Mouse (Mus musculus): ENCODE measurements at regions not wholly inside any gene's neighbourhood (a gene's known extent, or its start where the extent isn't known, plus 50 kb on each side); places are given as distances from the start of the nearest gene placed in this dataset.

DNA sequence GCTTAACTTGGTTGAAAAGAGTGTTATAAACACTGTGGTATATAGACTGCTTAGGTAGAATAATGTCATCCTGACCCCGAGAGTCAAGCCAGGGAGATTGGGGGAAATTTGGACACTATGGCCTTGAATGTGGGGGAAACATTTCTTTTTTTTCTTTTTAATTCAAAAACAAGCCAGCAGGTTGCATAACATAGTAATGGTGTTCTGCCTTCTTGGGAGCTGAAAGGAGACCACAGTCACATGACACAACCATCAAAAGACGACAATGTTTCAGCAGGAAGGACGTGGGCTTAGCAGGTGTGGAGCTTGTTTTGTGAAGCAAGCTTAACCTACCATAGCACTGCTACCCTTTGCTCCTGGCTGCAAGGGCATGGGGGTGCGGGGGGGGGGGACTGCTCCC, 306.3 kb upstream of the Klf3 start:
- DNase-seq (ENCODE audit: low spot score in 2 of 2), result no peak

DNA sequence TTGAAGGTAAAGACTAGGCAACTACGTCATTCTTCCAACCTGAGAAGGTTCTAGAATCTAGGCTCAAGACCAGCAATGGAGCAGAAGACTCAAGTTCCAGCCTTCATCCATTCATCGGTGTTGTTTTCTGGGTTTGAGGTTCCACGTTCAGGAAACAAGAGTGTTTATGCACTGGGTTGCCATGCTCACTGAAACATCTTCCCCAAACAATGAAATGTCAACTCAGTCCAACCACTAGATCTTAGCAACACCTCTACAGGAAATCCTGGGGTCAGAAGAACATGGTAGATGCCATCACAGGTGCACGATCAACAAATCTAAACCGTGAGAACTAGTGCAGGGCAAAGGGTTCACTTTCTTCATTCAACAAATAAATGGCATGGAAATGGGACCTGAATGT, 304.8 kb upstream of the Klf3 start:
- DNase-seq (ENCODE audit: low spot score in 2 of 2), result no peak

DNA sequence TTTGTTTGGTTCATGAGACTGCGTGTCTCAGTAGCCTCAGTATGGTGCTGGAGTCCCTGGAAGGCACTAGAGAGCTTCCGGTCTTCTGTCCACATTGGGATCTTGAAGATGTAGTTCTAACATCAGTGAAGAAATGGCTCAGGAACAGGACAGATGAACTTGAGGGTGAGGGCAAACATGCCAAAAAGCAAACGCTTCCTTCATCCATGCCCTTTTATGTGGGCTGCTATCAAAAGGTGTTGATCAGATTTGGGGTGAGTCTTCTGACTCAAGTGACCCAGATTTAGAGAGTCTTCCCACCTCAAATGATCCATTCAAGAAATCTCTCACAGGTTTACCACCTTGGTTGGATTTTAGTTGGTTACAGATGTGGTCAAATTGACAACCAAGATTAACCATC, 304.1 kb upstream of the Klf3 start:
- DNase-seq (ENCODE audit: low spot score in 2 of 2), result no peak

DNA sequence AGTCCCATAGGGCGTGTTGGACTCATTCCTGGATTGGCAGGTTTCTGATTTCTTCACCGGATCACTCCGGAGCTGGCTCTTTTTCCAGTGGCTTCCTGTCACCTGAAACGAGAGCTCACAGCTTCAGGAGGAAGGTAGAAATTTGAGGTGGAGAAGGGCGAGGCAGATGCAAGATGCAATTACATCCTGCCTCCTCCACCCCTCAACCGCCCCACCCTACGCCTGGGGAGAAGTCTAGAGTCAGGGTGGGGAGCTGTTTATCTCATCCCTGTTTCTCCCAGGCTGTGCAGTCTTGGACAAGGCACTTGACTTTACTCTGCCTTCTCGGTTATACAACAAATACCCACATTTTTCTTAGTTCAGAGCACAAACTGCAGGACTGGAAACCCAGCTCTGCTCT, 302.8 kb upstream of the Klf3 start:
- no peak for DNase-seq (ENCODE audit: low spot score in 2 of 2)

DNA sequence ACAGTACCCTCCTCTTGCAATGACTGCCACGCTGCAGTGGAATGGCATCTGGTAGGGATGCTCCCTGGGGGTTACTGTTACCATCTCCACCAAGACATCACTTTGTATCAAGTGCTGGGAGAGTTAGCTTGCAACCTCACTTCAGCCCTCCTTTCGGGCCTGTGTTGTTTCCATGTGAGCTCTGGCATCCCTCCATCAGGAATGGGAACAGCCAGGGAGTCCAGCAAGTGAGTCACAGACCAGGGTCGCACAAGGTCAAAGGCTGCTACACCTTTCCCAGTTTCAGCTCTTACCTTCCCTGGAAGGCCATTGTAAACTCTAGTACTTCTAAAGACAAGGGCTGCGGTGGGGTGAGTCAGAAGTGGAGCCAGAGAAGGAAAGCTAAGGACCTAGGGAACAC, 302.3 kb upstream of the Klf3 start:
- peak in 1 of 2 experiments; percentile 31 for DNase-seq (ENCODE audit: low spot score in 2 of 2)

DNA sequence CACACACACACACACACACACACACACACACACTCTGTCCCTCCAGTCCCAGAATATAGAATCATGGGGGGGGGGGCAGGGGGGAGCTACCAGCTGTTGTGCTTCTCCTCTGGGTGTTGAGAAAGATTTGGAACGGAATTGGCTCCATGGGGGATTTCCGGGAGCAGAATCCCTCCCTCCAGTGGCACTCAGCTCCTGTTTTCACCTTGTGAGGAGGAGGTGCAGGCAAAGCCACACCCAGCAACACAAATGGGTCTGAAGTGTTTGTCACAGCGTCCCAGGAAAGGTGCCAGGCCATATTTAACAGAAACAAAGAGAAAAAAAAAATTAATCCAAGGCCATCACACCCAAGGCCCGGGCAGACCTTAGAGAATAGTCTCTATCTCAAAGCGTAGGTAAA, 301.4 kb upstream of the Klf3 start:
- DNase-seq (ENCODE audit: low spot score in 2 of 2), result no peak

DNA sequence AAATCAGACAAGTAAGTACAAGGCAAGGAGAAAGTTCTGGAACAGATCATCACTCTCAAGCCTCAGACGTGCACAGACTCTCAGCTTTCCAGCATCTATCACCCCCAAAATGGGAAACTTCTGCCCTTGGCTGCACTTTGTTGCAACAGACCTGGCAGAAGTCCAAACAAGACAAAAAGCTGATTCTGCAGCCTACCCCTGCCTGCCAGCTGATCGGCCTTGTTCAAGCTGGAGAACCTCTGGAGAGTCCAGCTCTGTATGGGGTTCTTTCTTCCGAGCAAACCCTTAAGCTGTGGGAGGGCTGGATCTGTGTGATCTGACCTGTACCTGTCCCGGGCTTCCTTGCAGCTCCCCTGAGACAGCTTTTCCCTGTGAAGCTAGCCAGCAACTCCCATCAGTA, 299.7 kb upstream of the Klf3 start:
- peak in 1 of 2 experiments; percentile 34 for DNase-seq (ENCODE audit: low spot score in 2 of 2)

DNA sequence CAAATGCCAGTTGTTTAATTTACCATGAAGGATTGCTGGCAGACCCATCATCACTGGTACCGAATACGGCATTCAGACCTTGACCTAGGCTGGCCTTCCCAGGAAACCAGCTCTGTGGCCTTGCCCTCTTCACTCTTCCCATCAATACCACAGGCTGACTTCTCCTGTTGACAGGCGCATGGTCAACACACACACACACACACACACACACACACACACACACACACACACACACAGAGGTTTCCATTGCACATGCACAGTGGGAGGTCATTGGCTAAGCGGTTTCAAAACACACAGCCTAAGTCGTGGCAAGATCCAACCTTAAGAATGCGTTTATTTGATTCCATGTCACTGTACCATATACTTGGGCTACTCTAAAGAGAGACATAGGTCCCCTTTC, 298.7 kb upstream of the Klf3 start:
- no peak for DNase-seq (ENCODE audit: low spot score in 2 of 2)

DNA sequence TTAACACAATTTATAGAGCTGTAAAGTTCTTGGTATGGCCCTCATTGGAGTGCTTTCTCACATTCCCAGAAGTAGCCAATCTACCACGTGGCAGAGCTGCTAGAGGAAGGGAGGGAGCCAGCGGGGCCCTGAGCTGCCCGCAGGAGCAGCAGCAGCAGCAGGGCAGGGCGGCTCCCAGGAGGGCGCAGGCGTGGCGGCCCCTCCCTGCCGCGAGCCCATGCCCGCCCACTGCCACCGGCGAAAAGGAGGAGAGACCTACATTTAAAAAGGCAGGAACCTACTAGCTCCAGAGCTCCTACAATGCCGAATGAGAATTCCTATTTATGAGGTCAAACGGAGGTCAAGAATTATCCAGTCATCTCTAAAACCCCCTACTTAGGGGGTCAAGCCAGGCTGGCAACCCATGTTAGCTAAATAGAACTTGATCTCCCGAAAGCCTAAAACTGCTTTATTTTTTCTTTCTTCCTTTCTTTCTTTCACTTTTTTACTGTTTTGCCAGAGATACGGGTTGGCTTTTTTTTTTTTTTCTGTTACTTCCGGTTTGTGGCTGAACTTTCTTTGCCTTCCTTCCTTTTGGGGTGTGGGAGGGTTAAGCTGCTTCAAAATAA, 297.9 kb upstream of the Klf3 start:
- DNase-seq (ENCODE audit: low spot score in 2 of 2), result peak; percentile 36 to 61

DNA sequence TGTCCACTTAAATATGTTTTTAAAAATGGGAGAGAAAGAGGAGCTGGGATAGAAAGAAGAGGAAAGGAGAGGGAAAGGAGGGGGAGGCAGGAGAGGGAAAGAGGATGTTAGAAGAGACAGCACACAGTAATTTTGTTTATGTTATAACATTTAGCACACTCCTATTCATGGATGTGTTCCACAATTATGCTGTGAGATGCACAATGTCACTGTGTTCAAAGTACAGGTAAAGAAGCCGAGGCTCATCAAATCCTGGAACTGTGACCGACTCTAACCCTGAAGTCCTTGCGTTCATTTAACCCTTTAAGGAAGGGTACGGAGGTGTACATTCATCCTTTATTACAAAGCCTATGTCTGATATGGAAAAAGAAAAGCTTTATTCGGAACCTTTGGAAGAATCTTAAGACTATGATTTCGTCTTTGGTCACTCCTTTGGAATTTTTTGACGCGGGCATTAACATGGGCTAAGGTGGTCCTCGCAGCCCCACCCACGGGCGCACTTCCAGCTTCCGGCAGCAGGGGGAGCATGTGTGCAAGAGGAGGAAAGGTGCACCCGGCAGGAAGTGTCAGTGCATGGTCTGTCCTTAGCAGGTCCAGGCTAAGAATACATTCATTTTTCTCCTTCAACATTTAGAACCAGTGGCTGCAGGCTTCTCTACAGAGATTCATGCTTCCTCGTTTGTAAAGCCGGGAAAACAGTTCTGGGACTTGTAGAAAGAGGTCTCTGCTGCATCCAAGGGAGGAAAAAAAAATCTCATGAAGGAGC, 297.2 kb upstream of the Klf3 start:
- DNase-seq (ENCODE audit: low spot score in 2 of 2), result peak; percentile 86

DNA sequence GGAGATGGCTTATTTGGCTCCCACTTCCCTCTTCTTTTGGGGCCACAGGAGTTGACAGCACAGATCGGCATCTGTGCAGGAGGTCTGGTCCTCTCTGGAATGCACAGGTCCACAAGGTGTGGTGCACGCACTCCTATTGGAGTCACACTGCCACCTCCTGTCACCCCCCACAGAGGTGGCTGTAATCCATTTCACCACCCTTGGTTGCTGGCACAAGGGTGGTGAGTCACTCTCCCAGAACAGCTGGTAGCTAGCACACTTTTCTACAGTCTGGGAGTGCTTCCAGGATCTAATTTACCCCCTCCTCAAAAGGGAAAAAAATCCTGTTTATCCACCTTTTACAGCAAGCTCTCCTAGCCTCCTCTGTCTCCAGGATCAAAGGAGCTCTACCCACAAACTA, 294.6 kb upstream of the Klf3 start:
- DNase-seq (ENCODE audit: low spot score in 2 of 2), result no peak

DNA sequence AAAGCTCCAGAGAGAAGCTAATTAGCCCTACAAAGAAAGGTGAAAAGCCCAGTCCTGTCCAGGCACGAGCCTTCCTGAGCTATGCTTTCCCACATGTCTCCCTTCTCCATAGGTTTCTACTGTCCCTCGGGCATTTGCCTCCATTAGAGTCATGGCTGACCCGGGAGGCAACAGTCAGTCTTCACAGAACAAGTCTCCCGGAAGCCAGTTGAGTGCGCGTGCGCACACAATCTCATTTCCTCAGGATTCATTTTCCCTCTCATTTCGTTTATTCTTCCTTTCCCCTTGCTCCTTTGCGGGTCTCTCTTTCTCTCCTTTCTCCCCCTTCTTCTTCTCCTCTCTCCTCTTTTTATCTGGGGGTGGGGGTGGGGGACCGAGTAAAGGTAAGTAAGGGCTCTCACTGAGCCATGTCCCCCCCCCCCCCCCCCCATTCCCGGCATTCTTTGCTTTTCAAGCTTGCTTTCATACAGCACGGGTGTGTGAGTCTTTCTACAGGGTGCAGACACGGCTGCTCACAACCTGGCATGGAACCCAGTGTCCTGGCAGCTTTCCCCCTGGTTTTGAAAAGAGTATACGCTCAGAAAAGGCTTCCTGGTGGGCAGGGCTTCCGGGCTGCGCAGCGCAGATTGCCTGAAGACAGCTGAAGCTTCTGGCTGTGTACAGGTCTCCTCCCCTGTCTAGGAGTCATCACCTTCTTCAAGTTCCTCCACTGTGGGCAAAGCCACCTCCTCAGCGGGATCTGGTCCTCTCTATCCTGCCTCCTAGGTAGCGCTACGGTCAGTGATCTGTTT, 289.8 kb upstream of the Klf3 start:
- DNase-seq (ENCODE audit: low spot score in 2 of 2), result peak in 1 of 2 experiments; percentile 26

DNA sequence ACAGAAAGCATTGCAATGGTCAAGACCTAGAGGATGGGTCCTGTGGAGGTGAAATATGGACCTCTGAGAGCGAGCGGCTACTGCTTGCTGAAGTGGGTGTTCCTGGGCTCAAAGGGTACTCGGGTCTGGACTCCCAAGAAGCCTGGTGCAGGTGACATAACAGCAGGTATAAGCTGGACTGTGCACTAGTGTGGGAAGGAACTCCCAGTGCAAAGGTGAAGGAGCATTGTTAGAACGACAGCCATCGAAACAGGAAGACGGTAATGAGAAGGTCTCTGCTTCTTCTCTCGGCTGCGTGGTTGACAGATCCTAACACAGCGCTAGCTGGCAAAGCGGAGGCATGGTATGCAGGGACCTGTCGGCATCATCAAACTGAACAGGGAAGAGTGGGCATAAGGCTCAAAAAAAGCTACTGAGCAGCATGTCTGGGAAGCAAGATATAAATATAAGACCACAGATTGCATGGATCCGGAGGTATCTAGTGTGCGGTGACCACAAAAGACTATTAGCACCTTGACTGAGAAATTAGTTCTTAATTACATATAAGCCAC, 287.0 kb upstream of the Klf3 start:
- no peak for DNase-seq (ENCODE audit: low spot score in 2 of 2)

DNA sequence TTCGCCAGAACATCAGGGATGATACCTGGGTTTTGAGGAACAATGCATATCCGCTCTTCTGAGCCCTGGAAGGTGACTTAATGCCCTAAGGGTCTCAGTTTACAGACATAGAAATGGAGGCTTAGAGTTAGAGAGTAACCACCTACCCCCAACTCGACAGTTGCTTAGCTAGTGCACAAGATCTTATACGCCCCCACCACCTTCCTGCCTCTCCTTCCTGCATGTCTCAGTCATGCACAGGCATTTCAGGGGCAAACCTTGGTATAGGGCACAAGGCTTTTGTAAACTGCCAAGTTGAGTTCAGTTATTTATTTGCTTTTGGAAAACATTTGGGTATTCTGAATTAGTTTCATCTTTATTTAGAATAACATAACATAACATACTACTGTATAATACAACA, 285.9 kb upstream of the Klf3 start:
- no peak for DNase-seq (ENCODE audit: low spot score in 2 of 2)

DNA sequence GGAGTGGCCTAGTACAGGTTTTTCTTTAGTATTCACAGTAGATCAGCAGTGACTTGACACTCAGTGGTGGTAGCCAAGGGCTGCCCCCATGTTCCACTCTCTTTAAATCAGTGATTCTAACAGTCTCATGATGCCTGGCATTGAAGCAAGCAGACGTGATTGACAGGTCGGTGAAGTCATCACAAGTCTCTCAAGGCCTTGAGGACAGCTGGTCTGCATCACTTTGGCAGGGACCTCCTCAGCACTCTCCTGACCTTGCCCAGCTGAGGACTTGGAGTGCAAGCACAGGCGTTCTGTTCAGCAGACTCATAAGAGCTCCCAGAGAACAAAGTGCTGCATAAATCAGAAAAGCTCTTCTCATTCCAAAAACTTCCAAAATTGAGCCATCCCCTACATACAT, 285.4 kb upstream of the Klf3 start:
- DNase-seq (ENCODE audit: low spot score in 2 of 2), result no peak

DNA sequence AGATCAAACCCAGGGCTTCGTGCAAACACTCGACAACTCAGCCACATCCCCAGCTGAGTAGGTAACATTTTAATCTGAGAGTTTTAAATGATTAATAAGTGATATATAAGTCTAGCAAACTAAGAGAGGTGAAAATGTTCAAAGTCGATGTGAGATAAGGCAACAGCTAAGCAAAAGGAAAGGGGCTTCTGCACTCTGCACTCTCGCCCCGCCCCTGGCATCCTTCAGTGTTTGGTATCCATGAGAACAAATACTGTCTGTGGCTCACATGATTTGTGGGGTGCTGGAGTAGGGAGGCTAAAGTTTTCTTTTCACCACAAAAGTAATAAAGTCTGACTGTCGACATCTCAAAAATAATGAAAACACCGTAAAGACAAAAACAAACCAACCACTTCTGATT, 284.2 kb upstream of the Klf3 start:
- DNase-seq (ENCODE audit: low spot score in 2 of 2), result no peak

DNA sequence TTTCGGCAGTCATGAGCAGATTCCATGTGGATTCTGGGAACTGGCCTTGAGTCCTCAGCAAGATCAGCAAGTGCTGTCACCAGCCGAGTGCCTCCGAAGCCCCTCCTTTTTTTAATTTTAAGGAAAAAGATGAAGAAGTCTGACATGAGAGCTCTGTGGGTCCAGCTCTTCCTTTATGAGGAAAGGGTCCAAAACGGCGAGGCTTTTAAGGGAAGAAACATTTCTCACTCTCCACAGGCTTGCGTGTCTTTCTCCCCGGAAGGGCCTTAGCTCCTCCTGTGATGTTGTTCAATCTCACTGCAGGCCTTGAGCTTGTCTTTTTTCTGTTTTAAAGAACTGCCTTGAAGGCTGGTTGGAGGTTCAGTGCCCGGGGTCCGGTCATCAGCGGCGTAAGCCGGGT, 283.5 kb upstream of the Klf3 start:
- no peak for DNase-seq (ENCODE audit: low spot score in 2 of 2)

DNA sequence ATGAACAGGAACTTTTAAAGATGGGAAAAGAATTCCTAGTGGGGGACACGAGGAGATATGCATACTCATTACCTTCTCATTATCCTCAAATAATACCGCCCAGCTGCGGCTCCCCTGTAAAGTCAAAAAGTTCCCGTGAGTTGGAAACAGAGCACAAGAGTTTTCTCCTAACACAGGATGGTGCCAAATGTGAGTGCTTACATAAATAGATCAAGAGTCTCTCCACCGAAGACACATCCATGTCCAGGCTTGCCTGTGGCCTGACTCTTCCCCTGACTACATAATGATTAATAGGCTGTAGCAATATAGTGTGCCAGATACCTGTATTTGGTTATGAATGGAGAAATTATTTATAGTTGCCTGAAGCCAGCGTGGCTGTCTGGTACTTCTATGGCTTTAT, 281.8 kb upstream of the Klf3 start:
- no peak for DNase-seq (ENCODE audit: low spot score in 2 of 2)

DNA sequence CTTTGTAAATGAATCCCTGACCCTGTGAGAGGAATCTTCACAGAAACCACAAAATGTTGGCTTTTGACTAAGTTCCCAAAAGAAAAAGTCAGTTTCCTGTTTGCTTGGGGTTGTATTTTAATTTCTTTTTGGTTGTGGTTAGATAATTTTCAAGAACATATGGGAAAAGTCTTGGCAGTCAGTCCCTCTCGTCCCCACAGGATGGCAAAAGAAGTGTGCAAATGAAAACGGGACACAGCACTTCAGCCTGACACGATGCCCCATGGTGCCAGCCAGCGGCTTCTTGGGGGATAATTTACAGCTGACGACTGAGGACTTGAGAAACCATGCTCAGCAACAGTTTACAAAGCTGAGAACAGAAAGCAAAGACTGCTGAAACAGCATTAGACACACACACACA, 281.2 kb upstream of the Klf3 start:
- no peak for DNase-seq (ENCODE audit: low spot score in 2 of 2)

DNA sequence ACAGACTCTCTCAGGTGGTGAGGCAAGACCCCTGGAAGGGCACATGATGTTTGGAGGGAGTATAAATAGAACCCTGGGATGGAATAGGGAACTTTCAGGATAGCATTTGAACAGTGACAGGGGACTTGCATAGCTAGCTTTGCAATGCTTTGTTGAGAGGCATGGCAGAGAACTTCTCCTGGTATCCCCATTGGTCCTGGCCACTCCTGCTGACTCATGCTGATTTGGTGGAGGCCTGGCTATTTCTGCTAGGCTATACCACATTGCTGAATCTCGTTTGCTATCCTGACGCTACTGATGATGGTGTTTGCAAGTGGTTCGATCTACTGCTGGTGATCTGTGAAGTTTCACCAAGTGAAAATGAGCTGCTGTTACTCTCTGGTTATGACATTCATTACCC, 276.7 kb upstream of the Klf3 start:
- no peak for DNase-seq (ENCODE audit: low spot score in 2 of 2)

DNA sequence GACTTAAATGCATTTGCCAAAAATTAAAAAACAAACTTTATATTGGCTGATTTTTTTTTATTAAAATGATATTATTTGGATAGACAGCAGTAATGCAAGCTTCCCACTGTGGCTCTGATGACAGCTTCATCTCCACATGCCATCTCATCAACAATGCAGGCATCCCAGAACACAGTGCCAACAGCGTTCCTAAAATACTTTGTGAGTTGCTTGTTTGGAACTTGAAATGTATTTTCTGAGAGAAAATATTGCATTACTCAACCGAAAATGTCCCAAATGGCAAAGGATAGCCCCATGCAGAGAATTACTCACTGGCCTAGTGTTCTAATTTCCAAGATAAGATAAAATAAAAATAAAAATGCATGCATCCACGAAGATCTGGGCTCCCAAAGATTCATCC, 275.2 kb upstream of the Klf3 start:
- DNase-seq (ENCODE audit: low spot score in 2 of 2), result no peak

DNA sequence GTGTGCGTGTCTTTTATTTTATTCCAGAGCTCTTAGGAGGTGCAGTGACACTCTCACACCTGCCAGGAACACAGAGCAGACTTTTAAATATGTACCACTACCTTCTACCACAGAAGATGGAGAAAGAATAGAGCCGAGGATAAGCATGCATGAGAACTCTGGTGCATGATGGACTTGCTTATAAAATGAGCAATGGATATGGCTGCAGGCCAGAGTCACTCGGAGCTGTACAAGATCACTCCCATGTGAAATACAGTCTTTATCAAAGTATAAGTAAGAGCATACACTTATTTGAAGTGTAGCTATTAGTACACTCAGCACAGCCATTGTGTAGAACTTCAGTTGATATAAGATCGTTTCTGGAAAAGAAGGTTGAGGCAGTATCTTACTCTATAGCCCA, 268.8 kb upstream of the Klf3 start:
- no peak for DNase-seq (ENCODE audit: low spot score in 2 of 2)
